Mouse (Mus musculus): ENCODE results near the gene Atp7a. TPM values are rescaled to one million over a fixed set of nuclear protein-coding genes. Genes with fewer than 3 reads are reported as not detected.
A peak's percentile ranks its signal among the peaks of the same experiment; 100 is the strongest.
"Not testable (repeated sequence)": the region's sequence is repeated elsewhere in the genome, so short reads cannot be mapped to it uniquely, and the experiment has no call there.

The Atp7a gene
- total RNA-seq (2021), result 43.6 and 44.9 TPM in 2 replicates
- long read RNA-seq, full-length matches to known transcripts, result 1 of 9 reads
- long read RNA-seq, partial matches to known transcripts, result 4 of 9 reads
- long read RNA-seq, other reads (novel, unspliced or antisense), result 4 of 9 reads

DNA sequence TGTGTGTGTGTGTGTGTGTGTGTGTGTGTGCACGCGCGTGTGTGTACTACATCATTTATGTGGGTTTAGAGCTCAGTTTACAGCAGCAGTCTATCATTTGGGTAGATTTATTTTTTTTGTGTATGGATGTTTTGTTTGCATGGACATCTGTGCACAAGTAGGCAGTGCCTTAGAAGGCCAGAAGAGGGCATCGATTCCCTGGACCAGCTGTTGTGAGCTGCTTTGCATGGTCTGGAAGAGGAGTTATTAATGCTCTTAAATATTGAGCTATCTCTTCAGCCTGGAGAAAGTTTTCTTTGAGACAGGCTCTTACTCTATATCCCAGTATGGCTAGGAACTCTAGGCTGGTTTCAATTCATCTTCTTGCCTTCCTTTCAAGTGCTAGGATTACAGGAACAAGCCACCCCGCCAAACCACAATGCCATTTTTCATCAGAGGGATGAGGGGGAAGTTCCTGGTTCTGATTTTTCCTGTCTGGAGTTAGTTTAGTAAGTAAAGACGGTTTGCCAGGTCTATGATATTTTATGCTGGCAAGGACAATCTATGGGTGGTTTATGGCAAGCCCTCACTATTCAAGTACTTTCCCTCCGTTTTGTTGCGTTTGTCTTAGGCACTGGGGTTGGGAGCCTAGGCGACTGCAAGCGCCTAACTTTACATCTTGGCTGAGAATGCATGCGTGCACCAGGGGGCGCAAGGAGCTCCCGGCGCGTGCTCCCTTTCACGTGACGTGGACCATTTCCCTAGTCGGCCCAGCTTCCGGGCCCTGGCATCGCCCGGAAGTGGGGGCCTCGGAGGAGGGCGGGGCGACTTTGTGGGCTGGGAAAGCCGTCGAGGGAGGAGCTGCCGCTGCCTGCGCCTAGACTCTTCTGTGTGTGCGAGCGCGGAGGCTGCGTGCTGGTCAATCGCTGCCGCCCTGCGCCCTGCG, at the start of gene Atp7a:
Atp7a (plus strand) TSS at position 859 of the 925 bp plus-strand sequence.
- DNase-seq, result peak; percentile 90

DNA sequence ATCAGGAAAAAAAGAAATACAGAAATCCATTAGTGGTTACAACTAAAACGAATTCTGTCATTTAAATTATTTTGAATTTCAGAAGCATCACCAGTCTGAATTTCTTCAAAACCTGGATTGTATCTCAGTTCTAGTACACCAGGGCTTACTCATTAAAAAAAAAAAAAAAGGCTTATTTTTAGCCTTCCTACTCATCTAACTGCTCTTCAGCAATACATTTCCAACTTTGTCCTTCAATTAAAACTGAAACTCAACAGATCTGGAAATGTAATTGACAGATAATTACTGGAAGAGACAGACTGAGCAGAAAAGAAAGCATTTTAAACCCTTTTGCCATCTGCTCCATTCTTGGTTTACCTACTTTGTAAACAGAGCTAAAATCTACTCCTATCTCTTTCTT, 25.5 kb upstream of the Atp7a start:
- DNase-seq, result no peak

DNA sequence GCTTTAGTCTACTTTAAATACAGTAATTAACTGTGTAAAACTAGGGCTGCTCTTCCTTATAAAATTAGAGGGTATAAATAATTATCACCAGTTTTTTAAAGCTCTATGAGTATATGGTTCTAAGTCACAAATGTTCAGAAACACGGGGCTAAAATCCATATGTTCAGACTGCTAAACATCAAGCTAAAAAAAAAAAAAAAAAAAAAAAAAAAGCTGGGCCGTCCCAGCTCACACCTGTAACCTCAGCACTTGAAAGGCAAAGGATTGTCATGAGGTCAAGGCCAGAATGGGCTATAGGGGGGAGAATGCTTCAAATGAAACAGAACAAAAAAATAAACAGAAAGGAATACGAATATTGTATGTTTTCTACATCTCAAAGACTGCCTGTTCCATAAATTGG, 16.3 kb upstream of the Atp7a start:
- no peak for DNase-seq

DNA sequence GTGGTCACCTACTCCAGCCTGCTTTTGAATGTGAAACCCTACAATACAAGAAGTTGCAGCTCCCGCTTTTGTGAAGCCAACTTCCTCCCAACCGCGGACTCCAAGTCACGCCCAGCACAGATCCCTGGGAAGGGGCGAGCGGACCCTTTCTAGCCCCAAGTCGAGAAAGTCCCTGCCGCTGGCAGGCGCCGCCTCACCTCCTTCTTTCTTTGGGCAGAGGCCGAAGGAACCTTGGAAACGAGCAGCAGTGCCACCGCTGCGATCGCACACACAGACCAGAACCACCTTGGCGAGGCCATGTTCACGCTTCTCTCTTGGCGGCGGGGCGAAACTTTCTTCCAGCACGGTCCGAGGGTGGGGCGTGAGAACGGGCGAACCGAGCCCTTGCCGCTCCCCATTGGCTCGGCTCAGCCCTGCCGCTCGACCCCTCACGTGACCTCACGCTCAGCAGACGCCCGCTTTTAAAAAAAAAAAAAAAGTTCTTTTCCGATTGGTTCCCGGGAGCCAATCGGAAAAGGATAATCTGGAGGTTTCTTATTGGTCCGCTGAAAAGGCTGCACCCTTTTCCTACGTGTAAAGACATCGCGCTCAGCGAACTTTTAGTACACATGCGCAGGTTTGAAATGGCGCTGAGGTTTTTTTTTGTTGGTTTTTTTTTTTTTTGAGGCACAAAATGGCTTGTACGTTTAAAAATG, 15.5 kb upstream of the Atp7a start, which contains the start of gene Magt1:
Magt1 (minus strand) TSS at position 442 of the 695 bp plus-strand sequence.
- peak; percentile 86 for DNase-seq

GRCm38 (mm10) chrX:106012559-106012958, 14.5 kb upstream of the Atp7a start:
- DNase-seq, result no peak

DNA sequence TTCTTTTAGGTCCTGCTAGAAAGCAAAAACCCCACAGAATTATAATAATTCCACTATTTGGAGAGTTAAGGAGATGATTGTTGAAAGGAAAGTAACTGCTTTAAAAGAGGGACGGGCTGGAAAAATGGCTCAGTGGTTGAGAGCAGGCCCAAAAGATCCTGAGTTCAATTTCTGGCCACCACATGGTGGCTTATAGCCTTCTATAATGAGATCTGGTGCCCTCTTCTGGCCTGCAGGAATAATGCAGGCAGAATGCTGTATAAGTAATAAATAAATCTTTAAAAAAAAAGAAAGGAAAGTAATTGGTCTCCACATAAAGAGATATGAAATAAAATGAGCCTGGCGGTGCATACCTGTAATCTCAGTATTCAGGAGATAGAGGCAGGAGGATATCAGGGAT, 13.9 kb upstream of the Atp7a start:
- DNase-seq, result peak; percentile 16

GRCm38 (mm10) chrX:106014741-106015377, 12.2 kb upstream of the Atp7a start:
- DNase-seq, result not testable (repeated sequence)

GRCm38 (mm10) chrX:106015571-106016322, 11.3 kb upstream of the Atp7a start, which contains the start of gene Cox7b:
Gene Cox7b (plus strand): TSS chrX:106015700.
- DNase-seq, result peak; percentile 37

GRCm38 (mm10) chrX:106017102-106017501, 10.0 kb upstream of the Atp7a start:
- no peak for DNase-seq

DNA sequence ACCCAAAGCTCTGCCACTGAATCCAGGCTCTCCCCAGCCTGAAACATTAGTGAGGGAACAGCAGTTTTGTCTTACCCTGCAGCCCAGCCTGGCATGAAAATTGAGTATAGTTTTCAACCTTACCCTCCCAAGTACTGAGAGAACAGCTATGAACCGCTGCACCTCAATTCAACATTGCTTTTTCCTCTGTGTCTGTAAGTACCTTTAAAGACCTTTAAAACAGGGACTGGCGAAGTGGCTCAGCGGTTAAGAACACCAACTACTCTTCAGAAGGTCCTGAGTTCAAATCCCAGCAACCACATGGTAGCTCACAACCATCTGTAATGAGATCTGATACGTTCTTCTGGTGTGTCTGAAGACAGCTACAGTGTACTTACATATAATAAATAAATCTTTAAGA, 9.6 kb upstream of the Atp7a start:
- no peak for DNase-seq

DNA sequence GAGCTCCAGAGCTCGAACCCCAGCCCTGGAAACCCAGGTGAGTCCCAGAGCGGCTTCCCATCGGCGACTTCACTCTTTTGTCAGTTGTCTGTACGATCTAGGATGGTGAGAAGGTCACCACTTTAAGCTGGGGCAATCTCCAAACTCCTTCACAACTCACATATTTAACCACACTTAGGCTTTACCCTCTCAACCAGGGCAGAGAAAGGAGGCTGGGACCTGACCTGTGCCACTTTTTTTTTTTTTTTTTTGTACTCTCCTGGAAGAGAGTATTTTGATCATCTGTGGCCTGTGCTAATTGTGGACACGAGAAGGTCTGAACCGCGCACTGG, 233 bp downstream of the Atp7a start:
- DNase-seq, result no peak

- DNase-seq, result no peak
These were observed 3.1 kb downstream of the Atp7a start for GRCm38 (mm10) chrX:106030176-106030575.

DNA sequence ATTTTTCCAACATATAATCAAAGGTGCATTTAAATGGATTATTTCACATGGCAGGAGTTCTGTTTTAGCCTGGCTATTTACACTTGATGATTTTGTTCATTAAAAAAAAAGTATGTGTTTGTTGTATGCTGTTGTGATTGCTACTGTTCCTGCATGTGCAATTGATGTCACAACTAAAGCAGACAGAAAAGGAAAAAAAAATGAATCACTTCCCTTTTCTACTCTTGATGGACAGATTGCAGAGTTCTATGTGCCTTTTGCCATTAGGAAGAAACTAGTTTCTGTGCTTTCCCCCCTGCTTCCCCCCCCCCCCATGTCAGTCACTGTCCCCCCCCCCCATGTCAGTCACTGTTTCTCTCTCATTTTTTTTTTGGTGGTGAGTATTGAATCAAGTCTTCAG, 4.0 kb downstream of the Atp7a start:
- DNase-seq, result no peak

DNA sequence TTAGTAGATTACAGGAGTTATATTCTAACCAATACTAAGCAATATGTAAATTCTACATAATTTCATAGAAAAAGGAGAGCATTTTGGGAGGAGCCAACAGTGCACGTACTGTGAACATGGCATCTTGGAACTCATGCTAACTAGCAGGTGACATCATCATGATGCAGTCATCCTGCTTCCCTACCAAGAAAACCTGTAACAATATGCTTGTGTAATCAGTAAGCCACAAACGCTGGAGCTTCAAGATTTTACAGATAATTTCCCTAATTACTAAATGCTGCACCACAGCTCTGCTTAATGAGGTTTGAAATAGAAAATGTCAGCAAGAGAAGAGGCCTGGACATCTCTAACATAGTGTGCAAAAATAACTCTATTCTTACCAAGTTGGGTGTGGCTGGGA, 8.7 kb downstream of the Atp7a start:
- no peak for DNase-seq

DNA sequence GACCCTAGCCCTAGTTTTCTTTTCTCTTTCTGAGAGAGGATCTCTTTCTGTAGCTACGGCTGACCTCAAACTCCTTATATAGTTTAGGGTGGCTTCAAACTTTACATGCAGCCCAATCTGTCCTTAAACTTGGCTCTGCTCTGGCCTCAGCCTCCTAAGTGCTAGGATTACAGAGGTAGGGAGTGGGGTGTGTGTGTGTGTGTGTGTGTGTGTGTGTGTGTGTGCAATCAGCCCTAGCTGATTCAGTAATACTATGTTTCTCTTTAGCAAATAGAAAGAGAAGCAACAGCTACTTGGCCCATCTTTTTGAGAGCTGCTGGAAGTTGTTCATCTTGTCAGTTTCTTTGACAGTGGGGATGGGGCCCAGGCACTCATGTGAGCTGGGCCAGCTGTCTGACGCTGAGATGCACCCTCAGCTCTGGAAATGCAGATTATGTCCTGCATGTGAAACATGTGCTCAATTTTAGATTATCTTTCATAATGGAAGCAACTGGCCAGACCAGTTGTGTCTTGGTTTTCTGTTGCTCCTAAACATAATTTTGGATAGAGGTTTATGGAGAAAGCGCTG, 10.2 kb downstream of the Atp7a start:
- no peak for DNase-seq

DNA sequence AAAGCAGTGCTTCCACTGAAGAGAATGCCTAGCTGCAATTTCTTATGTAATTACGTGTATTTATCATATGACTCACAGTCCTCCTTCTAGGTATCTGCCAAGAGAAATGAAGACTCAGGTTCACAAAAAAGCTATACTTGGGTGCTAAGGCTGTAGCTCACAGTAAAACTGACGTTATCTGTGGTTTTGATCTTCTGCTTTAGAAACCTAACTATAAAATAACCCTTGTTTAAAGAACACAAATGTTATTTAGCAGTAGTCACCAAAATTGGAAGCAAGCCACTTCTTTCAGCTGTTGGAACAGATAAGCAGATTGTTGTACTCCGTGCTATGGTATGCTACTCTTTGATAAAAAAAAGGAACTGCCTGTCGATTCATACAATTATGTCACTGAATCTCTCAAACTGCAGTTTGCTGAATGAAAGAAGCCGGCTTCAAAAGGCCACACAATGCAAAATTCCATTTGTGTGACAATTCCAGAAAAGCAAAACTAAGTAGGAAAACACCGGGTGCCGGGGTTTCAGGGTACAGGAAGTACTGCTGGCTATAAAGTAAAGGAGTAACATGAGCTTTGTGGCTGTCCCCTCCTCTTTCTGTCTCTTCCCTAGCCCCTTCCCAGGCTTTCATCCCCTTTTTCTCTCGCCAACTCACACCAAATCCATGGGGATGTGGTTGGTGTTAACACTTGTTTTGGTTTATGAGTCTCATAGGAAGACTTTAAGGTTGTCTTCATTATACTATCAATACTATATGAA, 17.0 kb downstream of the Atp7a start:
- no peak for DNase-seq

GRCm38 (mm10) chrX:106045455-106045854, 18.4 kb downstream of the Atp7a start:
- no peak for DNase-seq

DNA sequence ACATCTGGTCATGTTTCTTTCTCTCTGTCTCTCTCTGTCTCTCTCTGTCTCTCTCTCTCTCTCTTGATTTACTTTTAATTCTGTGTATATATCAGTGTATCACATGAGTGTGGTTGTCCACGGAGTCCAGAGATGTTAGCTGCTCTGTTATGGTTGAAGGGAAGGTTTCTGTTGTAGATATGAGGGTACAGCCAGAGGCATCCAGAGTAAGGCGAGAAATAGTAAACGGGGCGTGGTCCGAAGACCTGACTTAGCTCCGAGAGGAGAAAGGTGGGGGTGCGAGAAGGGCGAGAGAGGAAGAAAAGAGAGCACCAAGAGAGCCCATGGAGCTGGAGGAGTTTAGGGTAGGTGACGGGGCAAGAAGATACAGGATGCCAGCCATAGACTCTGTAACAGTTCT, 18.9 kb downstream of the Atp7a start:
- DNase-seq, result no peak

GRCm38 (mm10) chrX:106048191-106048590, 21.1 kb downstream of the Atp7a start:
- no peak for DNase-seq

DNA sequence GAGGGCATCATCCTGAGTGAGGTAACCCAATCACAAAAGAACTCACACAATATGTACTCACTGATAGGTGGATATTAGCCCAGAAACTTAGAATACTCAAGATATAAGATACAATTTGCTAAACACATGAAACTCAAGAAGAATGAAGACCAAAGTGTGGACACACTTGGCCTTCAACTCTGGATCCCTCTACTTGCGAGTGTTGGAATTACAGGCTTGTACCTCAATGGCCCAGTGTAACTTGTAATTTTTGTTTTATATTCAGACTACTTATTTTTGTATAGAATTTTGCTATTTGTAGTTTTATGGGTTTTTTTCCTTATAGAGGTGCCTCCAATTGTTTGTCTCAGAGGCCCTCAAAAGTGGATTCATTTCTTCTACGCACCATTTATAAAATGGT, 50.8 kb downstream of the Atp7a start:
- not testable (repeated sequence) for DNase-seq

Data from adrenal gland, postnatal 25 days (tissue).